Mouse (Mus musculus) ES-E14 (cell line): Measurements from ENCODE around the gene 1700034J05Rik. TPM values are rescaled to one million over a fixed set of nuclear protein-coding genes. Genes with fewer than 3 reads are reported as not detected.

Experiments
- DNase-seq: peaks from one replicate; pipeline ENCODE4 v3.0.0-alpha.2; 2013; ENCODE audit warnings: low read depth, low spot score
- H3K27ac ChIP-seq: 2 replicates; pipeline ENCODE4 v1.5.1; 2012; ENCODE audit warnings: low read depth, mild to moderate bottlenecking, low read length, moderate library complexity, mixed read lengths; ENCODE audit not compliant: poor library complexity, insufficient read depth, severe bottlenecking
- H3K36me3 ChIP-seq: 2 replicates; pipeline ENCODE4 v1.6.1; 2012; ENCODE audit warnings: mild to moderate bottlenecking, low read length, moderate library complexity, mixed read lengths; ENCODE audit not compliant: control insufficient read depth, poor library complexity, insufficient read depth, severe bottlenecking
- H3K4me1 ChIP-seq, 2 experiments: fragments of 150-350 bp in 1 of 2; sonication (generic) in 1 of 2; 2 replicates each; pipeline ENCODE4 v1.6.1; 2012; ENCODE audit warnings: low read length in 2 of 2, mild to moderate bottlenecking in 1 of 2, mixed read lengths in 1 of 2; ENCODE audit not compliant: control insufficient read depth in 2 of 2, insufficient read depth in 2 of 2, poor library complexity in 1 of 2
- H3K4me3 ChIP-seq, 2 experiments: fragments of 150-350 bp in 1 of 2; sonication (generic) in 1 of 2; 2 replicates each; pipeline ENCODE4 v1.5.1; 2012; ENCODE audit warnings: low read length in 2 of 2, low read depth in 1 of 2, mild to moderate bottlenecking in 1 of 2, mixed read lengths in 1 of 2; ENCODE audit not compliant: insufficient read depth in 1 of 2, poor library complexity in 1 of 2, severe bottlenecking in 1 of 2
- H3K9ac ChIP-seq: 2 replicates; pipeline ENCODE4 v1.6.1; 2012; ENCODE audit warnings: low read depth, mild to moderate bottlenecking, low read length, mixed read lengths; ENCODE audit not compliant: poor library complexity, insufficient read depth, severe bottlenecking
- H3K9me3 ChIP-seq: fragments of 150-350 bp; sonication (generic); 2 replicates; pipeline ENCODE4 v1.6.1; 2012; ENCODE audit warnings: low read depth, mild to moderate bottlenecking, low read length; ENCODE audit not compliant: control insufficient read depth, insufficient read depth
- CHD2 ChIP-seq: IDR thresholded peaks from 2 replicates; pipeline ENCODE4 v1.6.1; 2014; ENCODE audit warnings: mild to moderate bottlenecking, low read depth, low read length, inconsistent platforms
- HCFC1 ChIP-seq: IDR thresholded peaks from 2 replicates; pipeline ENCODE4 v1.6.1; 2012; ENCODE audit warnings: low read length, inconsistent platforms, borderline replicate concordance; ENCODE audit not compliant: insufficient read depth
- MAFK ChIP-seq: IDR thresholded peaks from 2 replicates; pipeline ENCODE4 v1.6.1; 2014; ENCODE audit warnings: mild to moderate bottlenecking, low read depth, low read length, inconsistent platforms; ENCODE audit not compliant: insufficient read depth
- ZC3H11A ChIP-seq: IDR thresholded peaks from 2 replicates; pipeline ENCODE4 v1.6.1; 2012; ENCODE audit warnings: low read depth, mild to moderate bottlenecking, inconsistent platforms, low read length, borderline replicate concordance
- ZNF384 ChIP-seq: IDR thresholded peaks from 2 replicates; pipeline ENCODE4 v1.6.1; 2012; ENCODE audit warnings: low read depth, low read length, inconsistent platforms
- in situ Hi-C, 2 experiments: fragments of 600-800 bp; cut with MboI; formaldehyde crosslinking; loops; one replicate each; pipeline ENCODE4 v1.15.1; 2025; ENCODE audit warnings: low sequenced_read_pairs in 2 of 2, inconsistent platforms in 1 of 2; ENCODE audit not compliant: unreplicated experiment in 2 of 2
- total RNA-seq: library from RNA; depleted of rRNA; stranded (reverse); fragments of 300-350 nt; gene quantifications from 2 replicates; pipeline ENCODE4 v1.2.3, GENCODE M21; 2012

1700034J05Rik gene
- total RNA-seq, 1 experiment = 0.22 TPM

GRCm38 (mm10) chr6:146947186-146947585 lies 7.0 kb downstream of the 1700034J05Rik start:
- Histone ChIP-seq H3K9me3 (no peaks in the 10 kb centered on the region), H3K9ac (no peak overlapping the region), H3K36me3 (peaks cover 2% of the 10 kb centered on the region; the same call in 1 of the 2 replicates), H3K4me1 (no peaks in the 10 kb centered on the region), H3K27ac (no peak overlapping the region), H3K4me3 (no peak overlapping the region)
- TF ChIP-seq MAFK = no peak
- TF ChIP-seq CHD2 = no peak
- no peak for TF ChIP-seq ZC3H11A
- TF ChIP-seq ZNF384 = no peak
- TF ChIP-seq HCFC1 = no peak
- no peak for DNase-seq
- in situ Hi-C loops = no loop called here

- no peak for TF ChIP-seq ZNF384
- TF ChIP-seq HCFC1 = no peak
- no peak for TF ChIP-seq MAFK
- no peak for TF ChIP-seq CHD2
- TF ChIP-seq ZC3H11A = no peak
- Histone ChIP-seq H3K36me3 (peaks cover 2% of the 10 kb centered on the region; the same call in 1 of the 2 replicates), H3K9ac (no peak overlapping the region), H3K4me1 (no peaks in the 10 kb centered on the region), H3K9me3 (no peaks in the 10 kb centered on the region), H3K27ac (no peak overlapping the region), H3K4me3 (no peak overlapping the region)
- in situ Hi-C loops = no loop called here
- no peak for DNase-seq
These were observed 7.7 kb downstream of the 1700034J05Rik start for GRCm38 (mm10) chr6:146946327-146947029.

- Histone ChIP-seq H3K27ac (no peak overlapping the region), H3K9ac (no peak overlapping the region), H3K9me3 (no peaks in the 10 kb centered on the region), H3K4me1 (no peaks in the 10 kb centered on the region), H3K4me3 (no peak overlapping the region), H3K36me3 (peaks cover 2% of the 10 kb centered on the region; the same call in 1 of the 2 replicates)
- no peak for DNase-seq
- in situ Hi-C loops = no loop called here
- TF ChIP-seq HCFC1 (no peak), ZC3H11A (no peak), ZNF384 (no peak), CHD2 (no peak), MAFK (no peak)
These were observed 9.4 kb downstream of the 1700034J05Rik start for GRCm38 (mm10) chr6:146944830-146945229.

- Histone ChIP-seq H3K4me1 (no peaks in the 10 kb centered on the region), H3K9me3 (no peaks in the 10 kb centered on the region), H3K9ac (no peak overlapping the region), H3K36me3 (peaks cover 6% of the 10 kb centered on the region; the same call in 1 of the 2 replicates), H3K27ac (no peak overlapping the region), H3K4me3 (no peak overlapping the region)
- no peak for DNase-seq
- in situ Hi-C loops = no loop called here
- TF ChIP-seq MAFK (no peak), CHD2 (no peak), ZNF384 (no peak), ZC3H11A (no peak), HCFC1 (no peak)
These were observed 10.2 kb downstream of the 1700034J05Rik start for GRCm38 (mm10) chr6:146944009-146944408.
